Mouse (Mus musculus) thymus, postnatal 4 days (tissue): ENCODE measurements around the gene Mta3.

ENCODE experiments used
- DNase-seq: peaks from one replicate; pipeline ENCODE4 v3.0.0; 2021

Mta3 gene

GRCm38 (mm10) chr17:83706116-83706593 is at the start of gene Mta3:
TSS of gene Mta3 (plus strand) at chr17:83706163.
- peak; percentile 87 for DNase-seq

GRCm38 (mm10) chr17:83657375-83657774 is 48.6 kb upstream of the Mta3 start:
- DNase-seq, result no peak

- DNase-seq, result no peak
Measured at GRCm38 (mm10) chr17:83658943-83659342, 47.0 kb upstream of the Mta3 start.

GRCm38 (mm10) chr17:83664761-83665160 is 41.2 kb upstream of the Mta3 start:
- no peak for DNase-seq

GRCm38 (mm10) chr17:83666597-83667287 is 39.2 kb upstream of the Mta3 start:
- peak; percentile 57 for DNase-seq

- no peak for DNase-seq
Measured at GRCm38 (mm10) chr17:83667934-83668690, 37.9 kb upstream of the Mta3 start.

- DNase-seq, result no peak
Measured at GRCm38 (mm10) chr17:83672685-83673084, 33.3 kb upstream of the Mta3 start.

- DNase-seq, result no peak
Measured at GRCm38 (mm10) chr17:83677370-83677769, 28.6 kb upstream of the Mta3 start.

- DNase-seq, result no peak
Measured at GRCm38 (mm10) chr17:83681977-83682376, 24.0 kb upstream of the Mta3 start.

- DNase-seq, result no peak
Measured at GRCm38 (mm10) chr17:83684475-83684874, 21.5 kb upstream of the Mta3 start.

- DNase-seq, result peak; percentile 45
Measured at GRCm38 (mm10) chr17:83690418-83690817, 15.5 kb upstream of the Mta3 start.

- peak; percentile 63 for DNase-seq
Measured at GRCm38 (mm10) chr17:83691379-83691778, 14.6 kb upstream of the Mta3 start.

- no peak for DNase-seq
Measured at GRCm38 (mm10) chr17:83693941-83694340, 12.0 kb upstream of the Mta3 start.

GRCm38 (mm10) chr17:83695785-83696184 is 10.2 kb upstream of the Mta3 start:
- peak; percentile 49 for DNase-seq

GRCm38 (mm10) chr17:83699062-83699724 is 6.8 kb upstream of the Mta3 start:
- DNase-seq, result no peak

- no peak for DNase-seq
Measured at GRCm38 (mm10) chr17:83700125-83700524, 5.8 kb upstream of the Mta3 start.

GRCm38 (mm10) chr17:83704469-83704868 is 1.5 kb upstream of the Mta3 start:
- DNase-seq, result no peak

GRCm38 (mm10) chr17:83705352-83706115 is 429 bp upstream of the Mta3 start:
- DNase-seq, result no peak

- peak; percentile 72 for DNase-seq
Measured at GRCm38 (mm10) chr17:83706594-83707126, 697 bp downstream of the Mta3 start.

GRCm38 (mm10) chr17:83707372-83707771 is 1.4 kb downstream of the Mta3 start:
- DNase-seq, result peak; percentile 41

GRCm38 (mm10) chr17:83707846-83708245 is 1.9 kb downstream of the Mta3 start:
- DNase-seq, result no peak

- DNase-seq, result no peak
Measured at GRCm38 (mm10) chr17:83708256-83708655, 2.3 kb downstream of the Mta3 start.

GRCm38 (mm10) chr17:83708891-83709290 is 2.9 kb downstream of the Mta3 start:
- no peak for DNase-seq
